Mouse (Mus musculus) heart, embryonic 13.5 days (tissue): ENCODE measurements around the gene Kcnj5. TPM values are rescaled to one million over a fixed set of nuclear protein-coding genes. Genes with fewer than 3 reads are reported as not detected.
A peak's percentile ranks its signal among the peaks of the same experiment; 100 is the strongest.

Experiments
- ATAC-seq: fragments of 200-750 bp; cut with Nextera tagmentation; 2 replicates; pipeline ENCODE4 v1.8.0; 2017; ENCODE audit warnings: moderate TSS enrichment; ENCODE audit not compliant: insufficient number of reproducible peaks, low FRiP score, low TSS enrichment; ENCODE audit errors: extremely low read depth
- H3K27ac ChIP-seq: fragments of 300-500 bp; sonication (generic); replicated peaks from 2 replicates; pipeline ENCODE4 v1.5.1; 2015; ENCODE audit warnings: moderate library complexity, mild to moderate bottlenecking, inconsistent platforms
- H3K27me3 ChIP-seq: fragments of 300-500 bp; sonication (generic); replicated peaks from 2 replicates; pipeline ENCODE4 v1.6.1; 2015; ENCODE audit warnings: mild to moderate bottlenecking, inconsistent platforms
- H3K36me3 ChIP-seq: fragments of 300-500 bp; sonication (generic); 2 replicates; pipeline ENCODE4 v1.6.1; 2015; ENCODE audit warnings: mild to moderate bottlenecking, inconsistent platforms
- H3K4me1 ChIP-seq: fragments of 300-500 bp; sonication (generic); 2 replicates; pipeline ENCODE4 v1.6.1; 2015; ENCODE audit warnings: inconsistent platforms
- H3K4me2 ChIP-seq: fragments of 300-500 bp; sonication (generic); 2 replicates; pipeline ENCODE4 v1.6.1; 2015; ENCODE audit warnings: inconsistent platforms, mild to moderate bottlenecking, moderate library complexity
- H3K4me3 ChIP-seq: fragments of 300-500 bp; sonication (generic); 2 replicates; pipeline ENCODE4 v1.5.1; 2015; ENCODE audit warnings: moderate library complexity, mild to moderate bottlenecking, inconsistent platforms
- H3K9ac ChIP-seq: fragments of 300-500 bp; sonication (generic); 2 replicates; pipeline ENCODE4 v1.6.1; 2015; ENCODE audit warnings: inconsistent platforms, mild to moderate bottlenecking, moderate library complexity
- H3K9me3 ChIP-seq: fragments of 300-500 bp; sonication (generic); 2 replicates; pipeline ENCODE4 v1.6.1; 2016; ENCODE audit warnings: inconsistent platforms
- WGBS: fragments of 180-500 bp; shearing (Covaris S2); methylation state at CpG from one replicate; pipeline ENCODE4 v1.1.7; 2015; ENCODE audit warnings: mixed read lengths; 5-methylcytosine and 5-hydroxymethylcytosine counted together
- polyA plus RNA-seq: library from polyadenylated mRNA; unstranded; fragments of >200 nt; fragmentation: Nextera tagmentation; extraction: Ambion mirVana; gene quantifications from 2 replicates; pipeline ENCODE4 v1.2.1, GENCODE M21; 2015

Gene Kcnj5
- 19.8 and 21.0 TPM in 2 replicates for polyA plus RNA-seq

- H3K4me2 ChIP-seq = peak within 1 kb of the TSS; percentile 83
- H3K27me3 ChIP-seq = peaks cover 47% of the 10 kb centered on the region
- 1% methylated on average over 19 of the region's 20 CpGs for WGBS
- H3K9ac ChIP-seq = peak within 1 kb of the TSS; percentile 89
- no peak for ATAC-seq
- peak within 1 kb of the TSS; percentile 65 for H3K4me3 ChIP-seq
- H3K27ac ChIP-seq = peak within 1 kb of the TSS; percentile 92
- no peaks in the 10 kb centered on the region for H3K36me3 ChIP-seq
- H3K9me3 ChIP-seq = no peaks in the 10 kb centered on the region
- H3K4me1 ChIP-seq = peaks cover 49% of the 10 kb centered on the region
These were observed at the start of gene Kcnj5 for GRCm38 (mm10) chr9:32344051-32344450. Gene Kcnj5 (minus strand): TSS chr9:32344350.

- H3K4me1 ChIP-seq = peaks cover 7% of the 10 kb centered on the region
- no peak overlapping the region for H3K27ac ChIP-seq
- 72% methylated on average over 6 of the region's 6 CpGs for WGBS
- no peak overlapping the region for H3K4me2 ChIP-seq
- no peak overlapping the region for H3K4me3 ChIP-seq
- H3K27me3 ChIP-seq = no peaks in the 10 kb centered on the region
- no peak overlapping the region for H3K9ac ChIP-seq
- no peaks in the 10 kb centered on the region for H3K36me3 ChIP-seq
- no peak for ATAC-seq
- no peaks in the 10 kb centered on the region for H3K9me3 ChIP-seq
These were observed 48.6 kb upstream of the Kcnj5 start for GRCm38 (mm10) chr9:32392716-32393115.

- no peak for ATAC-seq
- Histone ChIP-seq H3K4me2 (no peak overlapping the region), H3K9ac (no peak overlapping the region), H3K36me3 (no peaks in the 10 kb centered on the region), H3K9me3 (no peaks in the 10 kb centered on the region), H3K27me3 (no peaks in the 10 kb centered on the region), H3K4me3 (no peak overlapping the region), H3K27ac (no peak overlapping the region), H3K4me1 (peaks cover 7% of the 10 kb centered on the region)
- WGBS = 61% methylated on average over 9 of the region's 9 CpGs
These were observed 47.6 kb upstream of the Kcnj5 start for GRCm38 (mm10) chr9:32391701-32392100.

GRCm38 (mm10) chr9:32391092-32391491 is 46.9 kb upstream of the Kcnj5 start:
- no peaks in the 10 kb centered on the region for H3K27me3 ChIP-seq
- H3K9ac ChIP-seq = no peak overlapping the region
- H3K4me1 ChIP-seq = peaks cover 7% of the 10 kb centered on the region
- ATAC-seq = no peak
- WGBS = 74% methylated on average over 5 of the region's 5 CpGs
- H3K36me3 ChIP-seq = no peaks in the 10 kb centered on the region
- H3K9me3 ChIP-seq = no peaks in the 10 kb centered on the region
- no peak overlapping the region for H3K4me2 ChIP-seq
- H3K4me3 ChIP-seq = no peak overlapping the region
- no peak overlapping the region for H3K27ac ChIP-seq

GRCm38 (mm10) chr9:32388120-32388519 is 44.0 kb upstream of the Kcnj5 start:
- peaks cover 7% of the 10 kb centered on the region for H3K4me1 ChIP-seq
- H3K36me3 ChIP-seq = no peaks in the 10 kb centered on the region
- no peak for ATAC-seq
- no peak overlapping the region for H3K4me3 ChIP-seq
- H3K9me3 ChIP-seq = no peaks in the 10 kb centered on the region
- no peak overlapping the region for H3K9ac ChIP-seq
- no peaks in the 10 kb centered on the region for H3K27me3 ChIP-seq
- H3K4me2 ChIP-seq = no peak overlapping the region
- H3K27ac ChIP-seq = no peak overlapping the region
- WGBS = 88% methylated on average over 1 of the region's 1 CpGs

GRCm38 (mm10) chr9:32384906-32385305 is 40.8 kb upstream of the Kcnj5 start:
- Histone ChIP-seq H3K4me2 (no peak overlapping the region), H3K9me3 (no peaks in the 10 kb centered on the region), H3K36me3 (no peaks in the 10 kb centered on the region), H3K4me3 (no peak overlapping the region), H3K4me1 (peaks cover 7% of the 10 kb centered on the region), H3K27ac (no peak overlapping the region), H3K27me3 (no peaks in the 10 kb centered on the region), H3K9ac (no peak overlapping the region)
- no peak for ATAC-seq
- WGBS = 78% methylated on average over 4 of the region's 4 CpGs

GRCm38 (mm10) chr9:32376863-32377590 is 32.9 kb upstream of the Kcnj5 start:
- Histone ChIP-seq H3K4me3 (no peak overlapping the region), H3K9ac (no peak overlapping the region), H3K27ac (no peak overlapping the region), H3K9me3 (no peaks in the 10 kb centered on the region), H3K36me3 (no peaks in the 10 kb centered on the region), H3K4me1 (peaks cover 13% of the 10 kb centered on the region), H3K27me3 (no peaks in the 10 kb centered on the region), H3K4me2 (no peak overlapping the region)
- 73% methylated on average over 5 of the region's 5 CpGs for WGBS
- no peak for ATAC-seq

GRCm38 (mm10) chr9:32376031-32376430 is 31.9 kb upstream of the Kcnj5 start:
- ATAC-seq = no peak
- H3K9ac ChIP-seq = no peak overlapping the region
- H3K4me1 ChIP-seq = peaks cover 13% of the 10 kb centered on the region
- H3K27me3 ChIP-seq = no peaks in the 10 kb centered on the region
- WGBS = 58% methylated on average over 7 of the region's 7 CpGs
- H3K4me3 ChIP-seq = no peak overlapping the region
- H3K36me3 ChIP-seq = no peaks in the 10 kb centered on the region
- 0 out of 2 replicates have a peak overlapping the region, but pooled peaks have one; percentile 15 for H3K27ac ChIP-seq
- no peaks in the 10 kb centered on the region for H3K9me3 ChIP-seq
- no peak overlapping the region for H3K4me2 ChIP-seq

- Histone ChIP-seq H3K27me3 (no peaks in the 10 kb centered on the region), H3K4me3 (no peak overlapping the region), H3K9ac (no peak overlapping the region), H3K9me3 (no peaks in the 10 kb centered on the region), H3K4me2 (no peak overlapping the region), H3K4me1 (peaks cover 13% of the 10 kb centered on the region), H3K36me3 (no peaks in the 10 kb centered on the region), H3K27ac (no peak overlapping the region)
- 88% methylated on average over 6 of the region's 6 CpGs for WGBS
- no peak for ATAC-seq
These were observed 29.5 kb upstream of the Kcnj5 start for GRCm38 (mm10) chr9:32373656-32374055.

- Histone ChIP-seq H3K4me3 (no peak within 1 kb of the TSS), H3K9ac (no peak within 1 kb of the TSS), H3K36me3 (no peaks in the 10 kb centered on the region), H3K4me2 (no peak within 1 kb of the TSS), H3K27ac (no peak within 1 kb of the TSS), H3K9me3 (no peaks in the 10 kb centered on the region), H3K4me1 (peaks cover 13% of the 10 kb centered on the region), H3K27me3 (no peaks in the 10 kb centered on the region)
- 83% methylated on average over 6 of the region's 6 CpGs for WGBS
- no peak for ATAC-seq
These were observed 28.1 kb upstream of the Kcnj5 start, which contains the start of gene Kcnj1 for GRCm38 (mm10) chr9:32372202-32372601. Gene Kcnj1 (plus strand): TSS chr9:32372493.

- Histone ChIP-seq H3K27me3 (no peaks in the 10 kb centered on the region), H3K4me2 (no peak overlapping the region), H3K4me3 (no peak overlapping the region), H3K36me3 (no peaks in the 10 kb centered on the region), H3K4me1 (peaks cover under 1% of the 10 kb centered on the region; the same call in 1 of the 2 replicates), H3K9me3 (no peaks in the 10 kb centered on the region), H3K27ac (no peak overlapping the region), H3K9ac (no peak overlapping the region)
- 67% methylated on average over 6 of the region's 6 CpGs for WGBS
- ATAC-seq = no peak
These were observed 25.2 kb upstream of the Kcnj5 start for GRCm38 (mm10) chr9:32369388-32369787.

GRCm38 (mm10) chr9:32368812-32369211 is 24.7 kb upstream of the Kcnj5 start:
- no peak for ATAC-seq
- H3K36me3 ChIP-seq = no peaks in the 10 kb centered on the region
- no peaks in the 10 kb centered on the region for H3K27me3 ChIP-seq
- no peaks in the 10 kb centered on the region for H3K9me3 ChIP-seq
- no peak overlapping the region for H3K9ac ChIP-seq
- H3K4me2 ChIP-seq = no peak overlapping the region
- no peak overlapping the region for H3K27ac ChIP-seq
- H3K4me3 ChIP-seq = no peak overlapping the region
- WGBS = 28% methylated on average over 2 of the region's 2 CpGs
- no peaks in the 10 kb centered on the region for H3K4me1 ChIP-seq
